Mouse (Mus musculus) C2C12 (cell line): ENCODE data around the gene Ntmt1.

Experiments used
- CTCF ChIP-seq: IDR thresholded peaks from one replicate; pipeline ENCODE4 v1.5.1; 2011; ENCODE audit not compliant: control insufficient read depth, insufficient read depth, insufficient read length
- FOSL1 ChIP-seq: IDR thresholded peaks from one replicate; pipeline ENCODE4 v1.8.0; 2011; ENCODE audit warnings: mild to moderate bottlenecking, low read length; ENCODE audit not compliant: poor library complexity, insufficient read depth, severe bottlenecking
- MAX ChIP-seq: IDR thresholded peaks from one replicate; pipeline ENCODE4 v1.6.1; 2011; ENCODE audit warnings: mild to moderate bottlenecking, control low read depth
- MYOD1 ChIP-seq: IDR thresholded peaks from one replicate; pipeline ENCODE4 v1.6.1; 2011; ENCODE audit warnings: low read depth; ENCODE audit not compliant: control insufficient read depth, insufficient read length
- USF1 ChIP-seq: IDR thresholded peaks from one replicate; pipeline ENCODE4 v1.6.1; 2011; ENCODE audit warnings: low read depth, mild to moderate bottlenecking, control low read depth, moderate library complexity

DNA sequence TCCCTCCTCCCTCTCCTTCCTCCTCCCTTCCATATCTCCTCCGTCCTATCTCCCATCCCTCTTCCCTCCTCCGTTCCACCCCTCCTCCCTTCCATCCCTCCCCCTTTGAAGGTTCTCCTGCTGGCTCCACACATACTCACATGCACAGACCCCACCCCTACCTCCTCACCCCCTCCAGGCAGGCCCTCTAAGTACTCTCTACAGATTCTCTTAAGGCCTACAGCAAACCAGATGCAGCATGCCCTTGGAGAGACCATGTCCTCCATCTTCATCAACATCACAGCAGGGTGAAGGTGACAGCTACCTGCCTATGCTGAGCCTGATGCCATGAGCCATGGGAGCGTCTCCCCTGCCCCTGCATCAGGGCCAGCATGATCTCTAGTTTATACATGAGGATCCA lies 30.4 kb upstream of the Ntmt1 start:
- TF ChIP-seq FOSL1 (no peak), CTCF (no peak), MAX (no peak), MYOD1 (no peak), USF1 (no peak)
